Mouse (Mus musculus) lung, adult 2 months (tissue): Measurements from ENCODE around the gene Erg. TPM values are rescaled to one million over a fixed set of nuclear protein-coding genes. Genes with fewer than 3 reads are reported as not detected.

Source experiments
- DNase-seq: peaks from one replicate; pipeline ENCODE4 v3.0.0; 2022
- H3K4me1 ChIP-seq: fragments of 200-500 bp; 2 replicates; pipeline ENCODE4 v1.6.1; 2011; ENCODE audit warnings: low read length; ENCODE audit not compliant: control insufficient read depth, insufficient read depth
- H3K4me3 ChIP-seq: fragments of 200-500 bp; replicated peaks from 2 replicates; pipeline ENCODE3; 2011; ENCODE audit warnings: low read depth, mild to moderate bottlenecking, control low read depth, low read length; ENCODE audit errors: extremely low read depth
- CTCF ChIP-seq: fragments of 200-500 bp; IDR thresholded peaks from 2 replicates; pipeline ENCODE4 v1.5.1; 2011; ENCODE audit warnings: mild to moderate bottlenecking, low read length, control low read depth; ENCODE audit not compliant: insufficient read depth
- POLR2A ChIP-seq: fragments of 200-500 bp; IDR thresholded peaks from 2 replicates; pipeline ENCODE4 v1.6.1; 2011; ENCODE audit warnings: low read depth, mild to moderate bottlenecking, control low read depth, low read length, borderline replicate concordance; ENCODE audit errors: extremely low read depth
- WGBS: fragments of 180-500 bp; shearing (Covaris S2); methylation state at CpG from one replicate; pipeline ENCODE4 v1.1.7; 2018; 5-methylcytosine and 5-hydroxymethylcytosine counted together
- polyA plus RNA-seq: library from polyadenylated mRNA; depleted of rRNA; stranded (reverse); fragments of >200 nt; gene quantifications from 2 replicates; pipeline ENCODE4 v1.2.3, GENCODE M21; 2012; rRNA removed

Gene Erg
- 77.8 and 82.7 TPM in 2 replicates for polyA plus RNA-seq

GRCm38 (mm10) chr16:95586311-95586602 lies at the start of gene Erg:
TSS of gene Erg (minus strand) at chr16:95586593.
- TF ChIP-seq POLR2A (no peak), CTCF (no peak)
- DNase-seq = no peak
- WGBS = 6% methylated on average over 5 of the region's 5 CpGs
- Histone ChIP-seq H3K4me1 (peaks cover 7% of the 10 kb centered on the region; the same call in 1 of the 2 replicates), H3K4me3 (no peak within 1 kb of the TSS)

DNA sequence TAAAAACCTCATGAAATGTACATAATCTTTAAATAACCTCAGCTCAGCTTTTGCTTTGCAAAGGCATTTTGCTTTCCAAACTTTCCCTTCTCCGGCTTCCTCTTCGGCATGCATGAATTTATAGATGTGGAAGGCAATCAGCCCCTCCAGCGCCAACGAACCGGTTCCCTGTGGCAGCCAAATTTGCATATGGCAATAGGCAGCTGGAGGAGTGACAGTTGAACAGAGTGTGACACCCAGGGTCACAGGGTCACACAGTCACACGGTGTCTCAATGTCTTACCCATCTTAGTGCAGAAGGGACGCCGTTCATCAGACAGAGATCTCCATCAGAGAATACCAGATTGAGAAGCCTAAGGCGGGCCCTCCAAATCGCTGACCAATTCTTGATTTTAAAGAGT lies 45.4 kb upstream of the Erg start:
- Histone ChIP-seq H3K4me3 (no peak overlapping the region), H3K4me1 (no peaks in the 10 kb centered on the region)
- TF ChIP-seq CTCF (no peak), POLR2A (no peak)
- 79% methylated on average over 10 of the region's 10 CpGs for WGBS
- DNase-seq = no peak

- TF ChIP-seq POLR2A = no peak
- no peak for TF ChIP-seq CTCF
- 73% methylated on average over 7 of the region's 7 CpGs for WGBS
- Histone ChIP-seq H3K4me3 (no peak overlapping the region), H3K4me1 (no peaks in the 10 kb centered on the region)
- DNase-seq = no peak
Observed at GRCm38 (mm10) chr16:95623876-95624770, 37.7 kb upstream of the Erg start.

DNA sequence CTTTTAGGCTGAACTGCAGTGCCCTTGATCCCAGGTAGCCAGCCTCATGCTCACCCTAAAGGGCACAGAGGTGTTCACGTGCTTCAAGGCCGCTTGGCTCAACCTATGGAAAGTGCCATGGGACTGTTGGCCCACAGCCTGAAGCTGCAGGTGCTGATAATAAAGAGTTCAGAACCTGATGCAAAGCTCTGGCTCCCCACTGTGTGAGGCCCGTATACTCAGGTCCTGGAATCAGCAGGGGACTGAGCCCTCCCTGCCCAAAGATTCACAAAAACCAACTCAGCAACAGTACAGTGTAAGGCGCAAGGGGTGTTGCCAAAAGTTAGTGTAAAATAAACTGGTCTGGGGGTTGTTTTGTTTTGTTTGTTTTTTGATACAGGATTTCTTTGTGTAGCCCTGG lies 36.7 kb upstream of the Erg start:
- no peak for DNase-seq
- Histone ChIP-seq H3K4me1 (no peaks in the 10 kb centered on the region), H3K4me3 (no peak overlapping the region)
- TF ChIP-seq POLR2A (no peak), CTCF (no peak)
- 94% methylated on average over 4 of the region's 4 CpGs for WGBS

DNA sequence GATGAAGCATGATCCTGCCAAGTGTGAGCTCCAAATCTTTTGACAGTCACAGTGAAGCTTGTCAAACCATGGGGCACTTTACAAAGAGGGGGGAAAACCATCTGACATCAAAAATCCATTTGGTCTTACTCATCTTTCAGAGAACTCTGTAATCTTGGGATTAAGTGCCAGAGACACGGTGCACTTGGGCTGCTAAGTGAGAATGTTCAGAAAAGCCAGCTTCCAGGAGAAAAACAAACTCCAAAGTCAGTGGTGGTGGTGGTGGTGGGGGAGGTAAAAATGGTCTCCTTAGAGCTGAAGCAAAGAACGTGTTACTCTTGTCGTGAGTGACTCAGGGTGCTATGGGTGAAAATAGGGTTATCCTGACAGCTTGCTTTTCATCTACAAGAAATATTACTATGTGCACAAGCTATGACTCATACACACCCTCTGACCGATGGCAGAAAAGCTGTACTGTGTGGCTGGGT lies 33.5 kb upstream of the Erg start:
- no peak for DNase-seq
- Histone ChIP-seq H3K4me1 (no peaks in the 10 kb centered on the region), H3K4me3 (no peak overlapping the region)
- 48% methylated on average over 4 of the region's 4 CpGs for WGBS
- TF ChIP-seq POLR2A (no peak), CTCF (no peak)

DNA sequence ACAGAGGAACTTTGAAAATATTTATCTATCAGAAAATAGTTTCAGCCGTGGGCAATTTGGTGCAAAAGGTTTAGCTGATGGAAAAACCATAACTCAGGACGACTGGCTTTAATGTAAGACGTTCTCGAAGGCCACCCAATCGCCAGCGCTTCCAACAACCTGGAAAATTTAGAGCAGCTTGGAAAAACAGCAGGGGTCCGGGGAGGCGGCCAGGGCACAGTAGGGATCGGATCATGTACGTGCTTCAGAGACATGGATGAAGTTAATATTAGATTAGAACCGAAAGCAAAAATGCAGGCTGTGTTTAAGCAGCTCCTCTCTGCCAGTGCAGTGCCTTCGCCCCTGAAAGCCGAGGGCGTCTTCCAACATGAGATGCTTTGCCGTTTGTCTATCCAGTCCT lies 31.8 kb upstream of the Erg start:
- DNase-seq = no peak
- Histone ChIP-seq H3K4me3 (no peak overlapping the region), H3K4me1 (no peaks in the 10 kb centered on the region)
- 58% methylated on average over 15 of the region's 15 CpGs for WGBS
- TF ChIP-seq POLR2A = no peak
- no peak for TF ChIP-seq CTCF

DNA sequence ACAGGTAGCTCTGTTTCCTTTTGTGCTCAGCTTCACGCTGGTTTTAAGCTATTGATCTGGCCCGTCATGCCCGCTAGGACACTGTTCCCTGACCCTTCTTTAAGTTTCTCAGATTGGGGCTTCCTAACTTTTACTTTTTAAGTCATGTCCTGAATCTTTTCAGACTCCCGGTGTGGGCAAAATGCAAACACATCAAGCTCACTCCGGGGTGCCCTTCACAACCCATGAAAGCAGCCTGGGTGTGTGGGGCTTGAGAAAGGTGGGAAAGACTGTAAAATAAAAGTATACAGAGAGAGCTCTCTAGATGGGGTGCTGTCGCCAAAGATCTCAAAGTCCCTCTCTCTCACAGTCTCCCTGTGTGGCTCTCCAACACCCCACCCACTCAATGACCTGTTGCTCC lies 31.3 kb upstream of the Erg start:
- TF ChIP-seq CTCF (no peak), POLR2A (no peak)
- Histone ChIP-seq H3K4me3 (no peak overlapping the region), H3K4me1 (no peaks in the 10 kb centered on the region)
- no peak for DNase-seq
- 44% methylated on average over 6 of the region's 6 CpGs for WGBS

- DNase-seq = peak; percentile 32
Observed at GRCm38 (mm10) chr16:95615579-95615978, 29.2 kb upstream of the Erg start.

GRCm38 (mm10) chr16:95614482-95614881 lies 28.1 kb upstream of the Erg start:
- TF ChIP-seq POLR2A = no peak
- no peak for TF ChIP-seq CTCF
- no peak overlapping the region for H3K4me3 ChIP-seq
- WGBS = 91% methylated on average over 2 of the region's 2 CpGs
- no peaks in the 10 kb centered on the region for H3K4me1 ChIP-seq
- DNase-seq = no peak

More at GRCm38 (mm10) chr16:95615579-95615978, 29.2 kb upstream of the Erg start:
- Histone ChIP-seq H3K4me1 (no peaks in the 10 kb centered on the region), H3K4me3 (no peak overlapping the region)
- TF ChIP-seq POLR2A = no peak
- peak; percentile 78 for TF ChIP-seq CTCF
- WGBS = 42% methylated on average over 6 of the region's 6 CpGs
